Mouse (Mus musculus) Patski (cell line): ENCODE data around the gene Fam25c. TPM values are rescaled to one million over a fixed set of nuclear protein-coding genes. Genes with fewer than 3 reads are reported as not detected.

Source experiments
- ATAC-seq: fragments of 100-300 bp; one replicate; pipeline ENCODE4 v1.8.0; 2021
- CTCF ChIA-PET: fragments of 350-600 bp; sonication (Branson Sonifier 250); formaldehyde crosslinking; loops from one replicate; lab custom pipeline; 2022; ENCODE audit warnings: inconsistent platforms; lab: Charles Lee
- POLR2A ChIA-PET: fragments of 350-600 bp; sonication (Branson Sonifier 250); formaldehyde crosslinking; loops from one replicate; lab custom pipeline; 2022; ENCODE audit warnings: antibody characterized with exemption, inconsistent platforms; lab: Charles Lee
- DNase-seq: peaks from one replicate; pipeline ENCODE4 v3.0.0-alpha.2; 2011; ENCODE audit warnings: low read depth, low spot score
- H3K27me3 ChIP-seq: fragments of 371-371 bp; one replicate; pipeline ENCODE4 v1.5.1; 2021
- CTCF ChIP-seq: fragments of 100-300 bp; IDR thresholded peaks from one replicate; pipeline ENCODE4 v1.5.1; 2021
- in situ Hi-C: fragments of 300-500 bp; cut with MboI; formaldehyde crosslinking; loops from 3 replicates; pipeline ENCODE4 v1.11.1; 2018; ENCODE audit warnings: low pct_unique_long_range_greater_than_20kb, mixed read lengths
- polyA plus RNA-seq: library from polyadenylated mRNA; unstranded; gene quantifications from one replicate; pipeline ENCODE4 v1.2.3, GENCODE M21; 2021

Gene Fam25c
- polyA plus RNA-seq, 1 experiment from 2014 or later: not detected

DNA sequence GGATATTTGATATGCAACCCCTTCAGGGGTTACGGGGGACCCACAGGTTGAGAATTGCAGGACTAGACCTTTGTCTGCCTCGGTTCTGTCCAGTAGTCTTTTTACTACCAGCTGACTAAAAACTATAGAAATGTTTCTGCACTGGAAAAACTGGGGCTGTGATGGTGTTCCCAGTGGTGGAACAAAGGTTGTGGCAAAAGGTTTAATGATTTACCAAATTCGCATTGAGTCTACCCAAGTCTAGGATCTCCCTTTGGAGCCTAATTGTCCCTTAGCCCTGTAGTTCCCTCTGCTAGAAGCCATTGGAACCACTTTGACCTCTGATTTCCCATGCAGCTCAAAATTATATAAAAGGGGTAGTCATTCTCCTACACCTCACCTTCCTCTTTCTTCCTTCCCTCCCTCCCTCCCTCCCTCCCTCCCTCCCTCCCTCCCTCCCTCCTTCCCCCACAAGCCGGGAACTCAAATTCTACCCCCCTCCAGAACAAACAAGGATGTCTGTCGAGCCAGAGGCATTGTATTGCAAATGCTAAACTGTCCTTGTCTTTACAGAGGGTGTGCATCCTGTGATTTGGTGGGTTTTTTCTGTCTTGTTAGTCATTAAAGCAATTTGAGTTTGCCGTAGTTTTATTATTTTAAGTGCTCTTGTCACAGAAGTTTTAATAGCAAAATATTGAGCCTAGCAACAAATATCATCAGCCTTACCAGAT, 42.7 kb downstream of the Fam25c start:
- DNase-seq (no peak), ATAC-seq (no peak)
- ChIA-PET POLR2A (interaction anchor here (0.8 kb wide), 1 partner anchor 31 kb away, joined by 3 read pairs; no protein-coding TSS in a partner anchor), CTCF (no interaction called here)
- TF ChIP-seq CTCF: no peak
- in situ Hi-C loops: no loop called here
- H3K27me3 ChIP-seq: no peaks in the 10 kb centered on the region

DNA sequence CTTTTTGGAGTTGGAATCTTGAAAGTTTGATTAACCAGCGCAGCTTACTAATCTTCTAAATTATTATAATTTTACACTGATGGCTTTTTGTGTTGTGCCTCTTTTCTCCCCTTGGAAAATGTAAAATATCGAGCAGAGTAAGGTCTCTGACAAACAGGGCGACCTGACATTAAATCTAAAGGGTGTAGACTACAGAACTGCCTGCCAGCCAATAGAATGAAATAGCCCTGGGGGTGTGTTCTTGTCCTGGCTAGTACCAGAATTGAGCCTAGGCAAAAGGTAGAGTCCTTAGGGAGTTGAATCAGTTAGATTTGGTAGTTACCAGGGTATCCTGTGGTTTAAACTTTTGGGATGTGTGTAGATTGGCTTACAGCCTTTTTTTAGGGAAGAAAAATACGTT, 43.5 kb downstream of the Fam25c start:
- H3K27me3 ChIP-seq: no peaks in the 10 kb centered on the region
- ATAC-seq (no peak), DNase-seq (no peak)
- POLR2A ChIA-PET: no interaction called here
- in situ Hi-C loops: no loop called here
- CTCF ChIA-PET: interaction anchor here (1.1 kb wide), 1 partner anchor 18 kb away, joined by 3 read pairs; no protein-coding TSS in a partner anchor
- no peak for TF ChIP-seq CTCF

DNA sequence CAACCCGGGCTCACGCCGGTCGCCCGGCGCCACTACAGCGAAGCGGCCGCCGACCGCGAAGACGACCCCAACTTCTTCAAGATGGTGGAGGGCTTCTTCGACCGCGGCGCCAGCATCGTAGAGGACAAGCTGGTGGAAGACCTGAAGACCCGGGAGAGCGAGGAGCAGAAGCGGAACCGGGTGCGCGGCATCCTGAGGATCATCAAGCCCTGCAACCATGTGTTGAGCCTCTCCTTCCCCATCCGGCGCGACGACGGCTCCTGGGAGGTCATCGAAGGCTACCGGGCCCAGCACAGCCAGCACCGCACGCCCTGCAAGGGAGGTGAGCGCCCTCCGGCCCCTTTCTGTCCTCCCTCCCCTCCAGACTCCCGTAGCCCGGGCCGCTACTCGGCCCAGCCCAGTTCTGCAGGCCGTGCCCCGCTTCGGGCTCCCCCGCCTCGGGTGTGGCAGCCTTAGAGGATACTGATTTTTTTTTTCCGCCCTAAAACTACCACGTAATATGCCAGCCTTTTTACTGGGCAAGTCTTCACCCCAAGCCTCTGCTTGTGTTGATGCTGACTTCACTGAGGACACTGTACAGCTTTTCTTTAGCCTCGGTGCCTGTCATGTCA, 44.1 kb downstream of the Fam25c start:
- ChIA-PET CTCF (interaction anchor here (1.1 kb wide), 1 partner anchor 19 kb away, joined by 3 read pairs; no protein-coding TSS in a partner anchor), POLR2A (interaction anchor here (1.3 kb wide), 1 partner anchor 9 kb away, joined by 3 read pairs; no protein-coding TSS in a partner anchor)
- TF ChIP-seq CTCF: no peak
- H3K27me3 ChIP-seq: no peaks in the 10 kb centered on the region
- DNase-seq (no peak), ATAC-seq (peak; percentile 33)
- in situ Hi-C loops: no loop called here

DNA sequence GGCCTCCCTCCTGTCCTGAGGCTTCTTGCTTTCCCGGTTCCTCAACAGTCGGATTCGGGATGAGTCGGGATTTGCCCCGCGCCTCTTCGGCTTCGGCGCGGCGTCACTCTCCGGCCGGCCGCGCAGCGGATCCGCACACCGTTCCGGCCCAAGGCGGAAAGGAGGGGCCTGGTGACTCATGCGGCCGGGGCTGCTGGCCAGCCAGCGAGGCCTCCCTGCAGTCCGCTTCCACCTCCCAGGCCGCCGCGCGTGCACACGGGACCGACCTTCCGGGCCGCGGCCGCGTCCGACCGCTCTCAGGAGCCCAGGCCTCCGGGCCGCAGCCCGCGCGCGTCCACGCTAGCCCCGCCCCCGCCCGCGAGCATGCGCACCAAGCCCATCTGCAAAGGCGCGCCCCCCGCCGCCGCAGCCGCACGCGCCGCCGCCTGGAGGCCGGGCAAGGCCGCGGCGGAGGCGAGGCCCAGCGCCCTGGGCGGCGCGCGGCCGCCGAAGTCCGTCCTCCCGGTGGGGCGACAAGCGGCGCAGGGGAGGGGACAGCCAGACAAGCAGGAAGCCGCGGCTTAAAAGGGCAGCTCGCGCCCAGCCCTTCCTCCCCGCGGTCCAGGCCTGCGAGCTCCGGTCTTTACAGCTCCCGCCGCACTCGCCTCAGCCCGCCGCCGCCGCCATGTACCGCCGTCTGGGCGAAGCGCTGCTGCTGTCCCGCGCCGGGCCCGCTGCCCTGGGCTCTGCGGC, 44.8 kb downstream of the Fam25c start, which contains the start of the genes Shld2 and Glud1:
TSS of gene Shld2 (minus strand) at position 260 of the 732 bp plus-strand sequence.
TSS of gene Glud1 (plus strand) at position 494 of the 732 bp plus-strand sequence.
- ChIA-PET POLR2A (interaction anchor here (1.3 kb wide), 1 partner anchor 10 kb away, joined by 3 read pairs; no protein-coding TSS in a partner anchor), CTCF (interaction anchor here (1.1 kb wide), 1 partner anchor 19 kb away, joined by 3 read pairs; no protein-coding TSS in a partner anchor)
- in situ Hi-C loops: no loop called here
- DNase-seq: peak; percentile 60
- no peak for TF ChIP-seq CTCF
- ATAC-seq: peak; percentile 90
- H3K27me3 ChIP-seq: no peaks in the 10 kb centered on the region

DNA sequence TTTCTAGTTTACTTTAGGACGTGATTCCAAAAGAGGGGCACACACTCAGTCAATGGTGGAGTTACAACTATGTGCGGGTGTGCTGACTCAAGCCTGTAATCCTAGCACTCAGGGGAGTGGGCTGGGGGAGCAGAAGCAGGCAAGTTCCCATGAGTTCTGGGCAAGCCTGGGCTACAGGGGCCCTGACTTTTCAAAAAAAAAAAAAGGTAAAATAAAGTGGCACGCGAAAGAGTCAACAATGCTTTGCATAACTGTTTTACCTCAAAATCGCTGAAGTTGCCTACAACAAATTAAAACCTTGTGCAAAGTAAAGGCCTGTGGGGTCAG, 45.4 kb downstream of the Fam25c start:
- in situ Hi-C loops: no loop called here
- ChIA-PET CTCF (interaction anchor here (1.5 kb wide), 1 partner anchor 13 kb away, joined by 4 read pairs; no protein-coding TSS in a partner anchor), POLR2A (no interaction called here)
- ATAC-seq: no peak
- H3K27me3 ChIP-seq: no peaks in the 10 kb centered on the region
- no peak for DNase-seq
- no peak for TF ChIP-seq CTCF

DNA sequence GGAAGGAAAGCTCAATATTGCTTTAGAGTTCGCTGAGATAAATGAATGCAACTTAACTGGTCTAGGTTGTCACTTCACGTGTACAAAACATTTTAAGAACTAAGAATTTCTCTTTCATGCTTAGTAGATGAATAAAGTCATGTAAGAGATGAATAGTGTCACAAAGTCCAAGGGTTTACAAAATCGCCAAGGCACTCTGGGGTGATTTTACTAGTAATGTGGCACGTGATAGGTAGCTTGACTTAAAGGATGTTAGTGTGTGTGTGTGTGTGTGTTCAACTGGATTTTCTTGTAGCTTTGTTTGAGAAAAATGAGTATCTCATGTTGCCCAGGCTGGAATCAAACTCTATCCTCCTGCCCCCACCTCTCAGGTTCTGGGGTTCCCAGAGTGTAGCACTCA, 46.0 kb downstream of the Fam25c start:
- POLR2A ChIA-PET: no interaction called here
- in situ Hi-C loops: no loop called here
- CTCF ChIA-PET: interaction anchor here (1.5 kb wide), 1 partner anchor 12 kb away, joined by 4 read pairs; no protein-coding TSS in a partner anchor
- ATAC-seq (no peak), DNase-seq (no peak)
- H3K27me3 ChIP-seq: no peaks in the 10 kb centered on the region
- no peak for TF ChIP-seq CTCF

DNA sequence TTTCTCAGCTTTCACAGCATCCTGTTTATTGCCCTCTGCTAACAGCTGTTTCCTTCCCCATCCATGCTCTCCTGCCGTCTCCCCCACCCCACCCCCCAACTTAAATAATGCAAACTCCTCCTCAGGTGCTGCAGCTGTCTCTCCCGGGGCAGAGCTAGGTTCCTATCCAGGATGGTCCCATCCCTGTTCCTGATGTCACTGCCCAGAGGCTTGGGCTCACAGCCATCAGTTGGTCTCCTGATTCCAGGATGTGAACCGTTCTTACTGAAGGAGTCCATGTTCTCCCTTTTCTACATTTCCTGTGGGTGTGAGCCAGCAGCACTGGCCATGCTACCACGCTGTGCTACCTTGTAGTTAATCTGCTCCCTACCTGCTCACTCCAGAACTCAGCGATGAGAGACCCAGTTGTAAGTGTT, 52.0 kb downstream of the Fam25c start:
- ChIA-PET POLR2A (no interaction called here), CTCF (no interaction called here)
- no peak for TF ChIP-seq CTCF
- in situ Hi-C loops: no loop called here
- DNase-seq (no peak), ATAC-seq (no peak)
- H3K27me3 ChIP-seq: no peaks in the 10 kb centered on the region

DNA sequence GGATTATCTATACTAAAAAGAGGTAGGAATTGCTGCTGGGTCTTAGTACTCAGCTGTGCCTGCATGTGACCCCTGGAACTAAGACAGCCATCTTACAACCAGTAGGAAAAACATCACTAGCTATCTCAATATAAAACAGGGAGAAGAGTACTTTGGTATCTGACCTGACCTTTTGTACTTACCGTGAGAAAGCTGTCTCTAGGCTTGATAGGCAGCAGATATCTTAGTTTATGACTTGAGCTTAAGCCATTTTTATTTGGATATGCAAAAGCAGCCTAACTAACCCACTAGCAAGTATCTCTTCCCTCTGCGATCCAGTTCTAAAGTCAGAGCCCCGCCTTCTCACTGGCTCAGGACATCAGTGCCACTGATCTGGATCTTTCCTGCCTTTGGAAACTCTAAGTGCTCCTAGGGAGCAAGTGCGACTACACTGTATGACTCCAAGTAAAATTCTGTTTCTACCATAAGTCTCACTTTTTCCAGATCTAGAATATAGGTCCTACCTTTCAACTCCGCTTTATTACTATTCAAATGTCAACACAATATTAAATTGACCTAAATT, 52.5 kb downstream of the Fam25c start:
- no peak for DNase-seq
- ATAC-seq: no peak
- H3K27me3 ChIP-seq: no peaks in the 10 kb centered on the region
- in situ Hi-C loops: no loop called here
- ChIA-PET CTCF (no interaction called here), POLR2A (interaction anchor here (0.6 kb wide), 1 partner anchor 12 kb away, joined by 3 read pairs; no protein-coding TSS in a partner anchor)
- no peak for TF ChIP-seq CTCF

Other genes starting within 250 kb of the Fam25c start
- gene Npy4r, start 202.9 kb downstream of the Fam25c start, polyA plus RNA-seq: 0.08 TPM
- gene Gprin2, start 153.8 kb downstream of the Fam25c start, polyA plus RNA-seq: 0.33 TPM
- gene Syt15, start 135.8 kb downstream of the Fam25c start, polyA plus RNA-seq: 0.03 TPM
- 7.0 TPM for gene Shld2, start 44.9 kb downstream of the Fam25c start, polyA plus RNA-seq
- gene Glud1, start 44.7 kb downstream of the Fam25c start, polyA plus RNA-seq: 263 TPM
- gene Sncg, start 19.4 kb upstream of the Fam25c start, polyA plus RNA-seq: not detected
- 0.04 TPM for gene Mmrn2, start 20.0 kb upstream of the Fam25c start, polyA plus RNA-seq
- 53.2 TPM for gene Bmpr1a, start 147.9 kb upstream of the Fam25c start, polyA plus RNA-seq
- not detected for gene 9230112D13Rik, start 167.4 kb upstream of the Fam25c start, polyA plus RNA-seq
- 0.46 TPM for gene Ldb3, start 233.2 kb upstream of the Fam25c start, polyA plus RNA-seq
- not detected for gene Opn4, start 244.7 kb upstream of the Fam25c start, polyA plus RNA-seq